Mouse (Mus musculus) heart, embryonic 15.5 days (tissue): Measurements from ENCODE around the gene Espn. TPM values are rescaled to one million over a fixed set of nuclear protein-coding genes. Genes with fewer than 3 reads are reported as not detected.

Experiments
- ATAC-seq: fragments of 200-750 bp; cut with Nextera tagmentation; replicated peaks from 2 replicates; pipeline ENCODE4 v1.8.0; 2017; ENCODE audit warnings: low read depth, moderate TSS enrichment; ENCODE audit not compliant: insufficient number of reproducible peaks, insufficient read depth, low FRiP score
- H3K27ac ChIP-seq: fragments of 300-500 bp; sonication (generic); 2 replicates; pipeline ENCODE4 v1.5.1; 2015; ENCODE audit warnings: mild to moderate bottlenecking, inconsistent platforms
- H3K27me3 ChIP-seq: fragments of 300-500 bp; sonication (generic); 2 replicates; pipeline ENCODE4 v1.6.1; 2015; ENCODE audit warnings: inconsistent platforms
- H3K36me3 ChIP-seq: fragments of 300-500 bp; sonication (generic); 2 replicates; pipeline ENCODE4 v1.6.1; 2015; ENCODE audit warnings: mild to moderate bottlenecking, inconsistent platforms
- H3K4me1 ChIP-seq: fragments of 300-500 bp; sonication (generic); replicated peaks from 2 replicates; pipeline ENCODE4 v1.6.1; 2015; ENCODE audit warnings: inconsistent platforms
- H3K4me2 ChIP-seq: fragments of 300-500 bp; sonication (generic); 2 replicates; pipeline ENCODE4 v1.6.1; 2015; ENCODE audit warnings: inconsistent platforms, mild to moderate bottlenecking, moderate library complexity
- H3K4me3 ChIP-seq: fragments of 300-500 bp; sonication (generic); 2 replicates; pipeline ENCODE4 v1.5.1; 2015; ENCODE audit warnings: mild to moderate bottlenecking, inconsistent platforms
- H3K9ac ChIP-seq: fragments of 300-500 bp; sonication (generic); 2 replicates; pipeline ENCODE4 v1.6.1; 2015; ENCODE audit warnings: mild to moderate bottlenecking, inconsistent platforms
- H3K9me3 ChIP-seq: fragments of 300-500 bp; sonication (generic); replicated peaks from 2 replicates; pipeline ENCODE4 v1.6.1; 2016; ENCODE audit warnings: inconsistent platforms
- WGBS: fragments of 180-500 bp; shearing (Covaris S2); methylation state at CpG from one replicate; pipeline ENCODE4 v1.1.7; 2015; ENCODE audit warnings: mixed read lengths; 5-methylcytosine and 5-hydroxymethylcytosine counted together
- polyA plus RNA-seq: library from polyadenylated mRNA; unstranded; fragments of >200 nt; fragmentation: Nextera tagmentation; extraction: Ambion mirVana; gene quantifications from 2 replicates; pipeline ENCODE4 v1.2.1, GENCODE M21; 2015

Gene Espn
- 0.93 and 2.1 TPM in 2 replicates for polyA plus RNA-seq

GRCm38 (mm10) chr4:152151966-152152544 lies at the start of gene Espn:
Espn (minus strand) TSS chr4:152152371.
- H3K27ac ChIP-seq = no peak within 1 kb of the TSS
- H3K36me3 ChIP-seq = no peaks in the 10 kb centered on the region
- H3K27me3 ChIP-seq = peaks cover 77% of the 10 kb centered on the region
- peaks cover 17% of the 10 kb centered on the region for H3K4me1 ChIP-seq
- peak within 1 kb of the TSS; percentile 23; the same call in 1 of the 2 replicates for H3K9ac ChIP-seq
- WGBS = 1% methylated on average over 52 of the region's 57 CpGs
- no peaks in the 10 kb centered on the region for H3K9me3 ChIP-seq
- peak; percentile 80 for ATAC-seq
- H3K4me3 ChIP-seq = peak within 1 kb of the TSS; percentile 50
- peak within 1 kb of the TSS; percentile 81 for H3K4me2 ChIP-seq

- no peaks in the 10 kb centered on the region for H3K36me3 ChIP-seq
- H3K9me3 ChIP-seq = no peaks in the 10 kb centered on the region
- no peak overlapping the region for H3K4me3 ChIP-seq
- no peak overlapping the region for H3K4me2 ChIP-seq
- 45% methylated on average over 6 of the region's 6 CpGs for WGBS
- ATAC-seq = peak; percentile 29; the same call in 1 of the 2 replicates
- no peak overlapping the region for H3K9ac ChIP-seq
- no peaks in the 10 kb centered on the region for H3K27me3 ChIP-seq
- H3K4me1 ChIP-seq = peaks cover 53% of the 10 kb centered on the region
- H3K27ac ChIP-seq = 0 out of 2 replicates have a peak overlapping the region, but pooled peaks have one; percentile 24
Observed at GRCm38 (mm10) chr4:152201492-152201891, 49.3 kb upstream of the Espn start.

GRCm38 (mm10) chr4:152199617-152200016 lies 47.4 kb upstream of the Espn start:
- no peaks in the 10 kb centered on the region for H3K36me3 ChIP-seq
- H3K4me2 ChIP-seq = no peak overlapping the region
- no peak overlapping the region for H3K9ac ChIP-seq
- ATAC-seq = no peak
- H3K27me3 ChIP-seq = no peaks in the 10 kb centered on the region
- peaks cover 45% of the 10 kb centered on the region for H3K4me1 ChIP-seq
- H3K27ac ChIP-seq = no peak overlapping the region
- no peak overlapping the region for H3K4me3 ChIP-seq
- no peaks in the 10 kb centered on the region for H3K9me3 ChIP-seq
- WGBS = 56% methylated on average over 1 of the region's 1 CpGs

GRCm38 (mm10) chr4:152197545-152197944 lies 45.4 kb upstream of the Espn start:
- no peaks in the 10 kb centered on the region for H3K27me3 ChIP-seq
- whole genome bisulfite sequencing = 63% methylated on average over 5 of the region's 5 CpGs
- no peaks in the 10 kb centered on the region for H3K36me3 ChIP-seq
- H3K27ac ChIP-seq = no peak overlapping the region
- no peak overlapping the region for H3K9ac ChIP-seq
- H3K9me3 ChIP-seq = no peaks in the 10 kb centered on the region
- no peak overlapping the region for H3K4me3 ChIP-seq
- H3K4me2 ChIP-seq = no peak overlapping the region
- no peak for ATAC-seq
- peaks cover 32% of the 10 kb centered on the region for H3K4me1 ChIP-seq

- no peak for ATAC-seq
- no peaks in the 10 kb centered on the region for H3K36me3 ChIP-seq
- H3K4me3 ChIP-seq = no peak overlapping the region
- H3K4me2 ChIP-seq = no peak overlapping the region
- WGBS = 84% methylated on average over 9 of the region's 9 CpGs
- no peak overlapping the region for H3K27ac ChIP-seq
- no peaks in the 10 kb centered on the region for H3K9me3 ChIP-seq
- H3K27me3 ChIP-seq = no peaks in the 10 kb centered on the region
- peaks cover 19% of the 10 kb centered on the region for H3K4me1 ChIP-seq
- no peak overlapping the region for H3K9ac ChIP-seq
Observed at GRCm38 (mm10) chr4:152196276-152196675, 44.1 kb upstream of the Espn start.

- Histone ChIP-seq H3K9me3 (no peaks in the 10 kb centered on the region), H3K27me3 (no peaks in the 10 kb centered on the region), H3K4me2 (no peak overlapping the region), H3K27ac (no peak overlapping the region), H3K9ac (no peak overlapping the region), H3K4me3 (no peak overlapping the region), H3K4me1 (peaks cover 18% of the 10 kb centered on the region), H3K36me3 (no peaks in the 10 kb centered on the region)
- 78% methylated on average over 3 of the region's 3 CpGs for WGBS
- no peak for ATAC-seq
Observed at GRCm38 (mm10) chr4:152194476-152195175, 42.5 kb upstream of the Espn start.

GRCm38 (mm10) chr4:152192569-152192968 lies 40.4 kb upstream of the Espn start:
- H3K4me3 ChIP-seq = no peak overlapping the region
- H3K27me3 ChIP-seq = no peaks in the 10 kb centered on the region
- WGBS = 71% methylated on average over 4 of the region's 4 CpGs
- H3K36me3 ChIP-seq = no peaks in the 10 kb centered on the region
- H3K9ac ChIP-seq = no peak overlapping the region
- peaks cover 26% of the 10 kb centered on the region for H3K4me1 ChIP-seq
- no peak for ATAC-seq
- no peaks in the 10 kb centered on the region for H3K9me3 ChIP-seq
- no peak overlapping the region for H3K4me2 ChIP-seq
- H3K27ac ChIP-seq = no peak overlapping the region

GRCm38 (mm10) chr4:152190701-152191100 lies 38.5 kb upstream of the Espn start:
- H3K27ac ChIP-seq = peak overlapping the region; percentile 69
- H3K36me3 ChIP-seq = no peaks in the 10 kb centered on the region
- H3K4me3 ChIP-seq = no peak overlapping the region
- no peak overlapping the region for H3K4me2 ChIP-seq
- WGBS = 41% methylated on average over 5 of the region's 5 CpGs
- no peaks in the 10 kb centered on the region for H3K27me3 ChIP-seq
- H3K9me3 ChIP-seq = no peaks in the 10 kb centered on the region
- H3K9ac ChIP-seq = no peak overlapping the region
- peaks cover 45% of the 10 kb centered on the region for H3K4me1 ChIP-seq
- ATAC-seq = no peak

- 64% methylated on average over 11 of the region's 11 CpGs for WGBS
- Histone ChIP-seq H3K4me3 (no peak overlapping the region), H3K4me1 (peaks cover 50% of the 10 kb centered on the region)
Observed at GRCm38 (mm10) chr4:152190096-152190653, 38.0 kb upstream of the Espn start.

GRCm38 (mm10) chr4:152189691-152190090 lies 37.5 kb upstream of the Espn start:
- Histone ChIP-seq H3K4me2 (no peak overlapping the region), H3K36me3 (no peaks in the 10 kb centered on the region), H3K9me3 (no peaks in the 10 kb centered on the region), H3K27me3 (no peaks in the 10 kb centered on the region), H3K4me1 (peaks cover 55% of the 10 kb centered on the region), H3K9ac (no peak overlapping the region), H3K4me3 (no peak overlapping the region), H3K27ac (peak overlapping the region; percentile 69)
- ATAC-seq = no peak
- WGBS = 60% methylated on average over 4 of the region's 4 CpGs

More at GRCm38 (mm10) chr4:152190096-152190653, 38.0 kb upstream of the Espn start:
- no peak for ATAC-seq
- Histone ChIP-seq H3K36me3 (no peaks in the 10 kb centered on the region), H3K9me3 (no peaks in the 10 kb centered on the region), H3K9ac (no peak overlapping the region), H3K27me3 (no peaks in the 10 kb centered on the region), H3K27ac (peak overlapping the region; percentile 69), H3K4me2 (no peak overlapping the region)

- ATAC-seq = no peak
- WGBS = 81% methylated on average over 6 of the region's 6 CpGs
- Histone ChIP-seq H3K4me1 (peaks cover 57% of the 10 kb centered on the region), H3K27ac (no peak overlapping the region), H3K36me3 (no peaks in the 10 kb centered on the region), H3K9me3 (no peaks in the 10 kb centered on the region), H3K4me3 (no peak overlapping the region), H3K4me2 (no peak overlapping the region), H3K9ac (no peak overlapping the region), H3K27me3 (no peaks in the 10 kb centered on the region)
Observed at GRCm38 (mm10) chr4:152189071-152189470, 36.9 kb upstream of the Espn start.
